Mouse (Mus musculus): ENCODE measurements at regions not wholly inside any gene's neighbourhood (a gene's known extent, or its start where the extent isn't known, plus 50 kb on each side); places are given as distances from the start of the nearest gene placed in this dataset.

DNA sequence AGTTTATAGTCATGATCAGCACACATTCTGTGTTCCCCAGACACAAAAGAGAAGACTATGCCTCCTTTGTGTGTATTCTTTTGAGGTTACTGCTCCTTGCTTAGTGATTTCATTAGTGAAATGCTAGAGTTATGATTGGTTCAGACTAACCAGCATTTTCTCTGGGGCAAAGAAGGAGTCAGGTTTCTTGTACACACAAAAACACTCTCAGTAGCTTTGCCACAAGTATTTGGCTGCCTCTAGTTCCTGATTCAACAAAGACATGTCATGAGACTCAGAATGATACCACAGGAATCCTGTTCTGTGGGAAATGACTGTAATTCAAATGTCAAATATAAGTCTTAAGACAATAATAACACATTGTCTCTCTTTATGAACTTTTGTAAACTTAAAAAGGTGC is 86.9 kb downstream of the Alx1 start:
- no peak overlapping the region for H3K4me2 ChIP-seq
- H3K27me3 ChIP-seq (replicated peaks): no peaks in the 10 kb centered on the region
- H3K36me3 ChIP-seq: no peaks in the 10 kb centered on the region
- no peaks in the 10 kb centered on the region for H3K9me3 ChIP-seq
- H3K4me3 ChIP-seq: no peak overlapping the region
- no peak overlapping the region for H3K27ac ChIP-seq (replicated peaks)
- H3K4me1 ChIP-seq: no peaks in the 10 kb centered on the region
- ATAC-seq (ENCODE audit: extremely low read depth, insufficient number of reproducible peaks, low FRiP score, low TSS enrichment): no peak
- no peak overlapping the region for H3K9ac ChIP-seq

- H3K4me2 ChIP-seq: no peak overlapping the region
- no peaks in the 10 kb centered on the region for H3K9me3 ChIP-seq
- no peaks in the 10 kb centered on the region for H3K27me3 ChIP-seq (replicated peaks)
- no peak for ATAC-seq (ENCODE audit: extremely low read depth, insufficient number of reproducible peaks, low FRiP score, low TSS enrichment)
- H3K36me3 ChIP-seq: no peaks in the 10 kb centered on the region
- no peak overlapping the region for H3K27ac ChIP-seq (replicated peaks)
- H3K4me3 ChIP-seq: no peak overlapping the region
- no peak overlapping the region for H3K9ac ChIP-seq
- H3K4me1 ChIP-seq: no peaks in the 10 kb centered on the region
Observed at GRCm38 (mm10) chr10:102940823-102941519, 89.0 kb downstream of the Alx1 start.

DNA sequence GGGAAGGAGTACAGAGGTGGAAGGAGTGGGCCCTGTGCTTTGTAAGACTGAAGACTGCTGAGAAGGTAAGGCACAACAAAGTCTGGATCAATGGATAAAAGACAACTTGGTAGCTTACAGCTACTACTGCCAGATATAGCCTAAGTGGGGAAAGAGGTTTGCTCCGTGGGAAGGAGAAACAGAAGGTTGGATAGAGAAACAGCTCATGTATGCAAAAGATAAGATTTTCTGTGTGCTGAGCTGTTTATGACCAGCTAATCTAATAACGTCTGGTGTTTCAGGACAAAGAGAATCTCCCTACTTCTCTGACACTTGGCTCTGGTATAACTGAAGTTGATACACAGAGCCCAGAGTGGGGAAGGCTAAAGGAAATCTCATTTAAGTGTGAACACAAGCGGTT is 98.6 kb downstream of the Alx1 start:
- H3K27me3 ChIP-seq (replicated peaks): no peaks in the 10 kb centered on the region
- no peak overlapping the region for H3K9ac ChIP-seq
- 24% methylated on average over 3 of the region's 3 CpGs for WGBS
- H3K36me3 ChIP-seq: no peaks in the 10 kb centered on the region
- no peak overlapping the region for H3K4me2 ChIP-seq
- no peak overlapping the region for H3K4me3 ChIP-seq
- no peak overlapping the region for H3K27ac ChIP-seq (replicated peaks)
- ATAC-seq (ENCODE audit: extremely low read depth, insufficient number of reproducible peaks, low FRiP score, low TSS enrichment): no peak
- H3K4me1 ChIP-seq: no peaks in the 10 kb centered on the region
- no peaks in the 10 kb centered on the region for H3K9me3 ChIP-seq

- no peak for ATAC-seq (ENCODE audit: extremely low read depth, insufficient number of reproducible peaks, low FRiP score, low TSS enrichment)
- 63% methylated on average over 1 of the region's 1 CpGs for WGBS
- Histone ChIP-seq H3K4me3 (no peak overlapping the region), H3K36me3 (no peaks in the 10 kb centered on the region), H3K4me1 (no peaks in the 10 kb centered on the region), H3K27ac (replicated peaks) (no peak overlapping the region), H3K9me3 (no peaks in the 10 kb centered on the region), H3K4me2 (no peak overlapping the region), H3K27me3 (replicated peaks) (no peaks in the 10 kb centered on the region), H3K9ac (no peak overlapping the region)
Observed at GRCm38 (mm10) chr10:102928651-102929050, 101.4 kb downstream of the Alx1 start.

DNA sequence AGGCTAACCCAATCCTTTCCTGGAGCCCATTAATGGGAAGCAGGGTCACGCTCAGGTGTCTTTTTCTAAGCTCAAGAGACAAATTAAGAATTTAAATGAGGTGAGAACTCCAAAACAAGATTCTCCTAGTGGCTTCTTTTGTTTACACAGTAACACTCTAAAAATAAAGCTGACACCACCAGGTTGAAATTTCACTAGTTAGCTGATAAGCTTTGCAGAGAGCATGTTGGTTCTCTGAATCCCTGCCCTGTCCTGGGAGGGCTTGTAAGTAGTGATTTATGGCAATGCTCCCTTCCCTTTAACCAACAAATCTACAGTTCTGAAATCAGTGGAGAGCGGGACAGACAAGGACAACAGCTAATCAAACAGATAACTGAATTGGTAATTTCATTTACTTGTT is 132.6 kb downstream of the Alx1 start:
- Histone ChIP-seq H3K27me3 (replicated peaks) (no peaks in the 10 kb centered on the region), H3K4me3 (no peak overlapping the region), H3K9me3 (no peaks in the 10 kb centered on the region), H3K36me3 (no peaks in the 10 kb centered on the region), H3K9ac (no peak overlapping the region), H3K4me2 (peak overlapping the region; percentile 36), H3K4me1 (0 out of 2 replicates have a peak, but pooled peaks cover 6% of the 10 kb centered on the region), H3K27ac (replicated peaks) (no peak overlapping the region)
- 4% methylated on average over 2 of the region's 2 CpGs for WGBS
- no peak for ATAC-seq (ENCODE audit: extremely low read depth, insufficient number of reproducible peaks, low FRiP score, low TSS enrichment)

GRCm38 (mm10) chr10:102895952-102896351 is 134.1 kb downstream of the Alx1 start:
- Histone ChIP-seq H3K36me3 (no peaks in the 10 kb centered on the region), H3K9me3 (no peaks in the 10 kb centered on the region), H3K4me2 (no peak overlapping the region), H3K4me3 (no peak overlapping the region), H3K4me1 (0 out of 2 replicates have a peak, but pooled peaks cover 6% of the 10 kb centered on the region), H3K9ac (no peak overlapping the region), H3K27ac (replicated peaks) (no peak overlapping the region), H3K27me3 (replicated peaks) (no peaks in the 10 kb centered on the region)
- WGBS: 20% methylated on average over 1 of the region's 1 CpGs
- ATAC-seq (ENCODE audit: extremely low read depth, insufficient number of reproducible peaks, low FRiP score, low TSS enrichment): no peak

DNA sequence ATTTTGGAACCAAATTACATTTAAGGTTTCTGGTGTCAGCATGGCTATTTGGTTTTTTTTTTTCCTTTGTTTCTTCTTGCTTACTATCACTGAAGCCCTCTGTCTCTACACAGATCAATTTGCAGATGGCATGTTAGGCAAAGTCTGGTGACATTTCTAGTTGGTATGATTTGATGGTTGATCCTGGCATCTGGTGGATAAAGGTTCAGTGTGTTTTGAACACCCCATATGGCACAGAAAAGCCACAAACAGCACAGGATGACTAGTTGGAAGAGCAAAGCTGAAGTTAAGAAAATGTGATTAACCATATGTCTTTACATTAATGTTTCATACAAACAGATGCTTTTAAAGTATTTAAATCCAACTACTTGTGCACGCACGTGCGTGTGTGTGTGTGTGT is 137.6 kb downstream of the Alx1 start:
- no peaks in the 10 kb centered on the region for H3K27me3 ChIP-seq (replicated peaks)
- ATAC-seq (ENCODE audit: extremely low read depth, insufficient number of reproducible peaks, low FRiP score, low TSS enrichment): no peak
- 0 out of 2 replicates have a peak, but pooled peaks cover 3% of the 10 kb centered on the region for H3K4me1 ChIP-seq
- H3K4me3 ChIP-seq: no peak overlapping the region
- H3K9ac ChIP-seq: no peak overlapping the region
- no peaks in the 10 kb centered on the region for H3K36me3 ChIP-seq
- no peaks in the 10 kb centered on the region for H3K9me3 ChIP-seq
- H3K27ac ChIP-seq (replicated peaks): no peak overlapping the region
- no peak overlapping the region for H3K4me2 ChIP-seq
- 76% methylated on average over 3 of the region's 3 CpGs for WGBS

GRCm38 (mm10) chr10:102889709-102890108 is 140.3 kb downstream of the Alx1 start:
- Histone ChIP-seq H3K9ac (no peak overlapping the region), H3K4me3 (no peak overlapping the region), H3K9me3 (no peaks in the 10 kb centered on the region), H3K27ac (replicated peaks) (no peak overlapping the region), H3K4me2 (no peak overlapping the region), H3K36me3 (no peaks in the 10 kb centered on the region), H3K27me3 (replicated peaks) (no peaks in the 10 kb centered on the region), H3K4me1 (no peaks in the 10 kb centered on the region)
- ATAC-seq (ENCODE audit: extremely low read depth, insufficient number of reproducible peaks, low FRiP score, low TSS enrichment): no peak
- 72% methylated on average over 3 of the region's 3 CpGs for WGBS

GRCm38 (mm10) chr10:102881824-102882438 is 148.1 kb downstream of the Alx1 start:
- WGBS: 64% methylated on average over 6 of the region's 6 CpGs
- Histone ChIP-seq H3K9me3 (no peaks in the 10 kb centered on the region), H3K27me3 (replicated peaks) (no peaks in the 10 kb centered on the region), H3K4me1 (no peaks in the 10 kb centered on the region), H3K27ac (replicated peaks) (no peak overlapping the region), H3K4me2 (no peak overlapping the region), H3K9ac (no peak overlapping the region), H3K36me3 (no peaks in the 10 kb centered on the region), H3K4me3 (no peak overlapping the region)
- no peak for ATAC-seq (ENCODE audit: extremely low read depth, insufficient number of reproducible peaks, low FRiP score, low TSS enrichment)

GRCm38 (mm10) chr10:102878010-102878409 is 152.0 kb downstream of the Alx1 start:
- WGBS: 32% methylated on average over 11 of the region's 11 CpGs
- Histone ChIP-seq H3K4me3 (0 out of 2 replicates have a peak overlapping the region, but pooled peaks have one; percentile 15), H3K27me3 (replicated peaks) (no peaks in the 10 kb centered on the region), H3K9me3 (no peaks in the 10 kb centered on the region), H3K27ac (replicated peaks) (no peak overlapping the region), H3K9ac (peak overlapping the region; percentile 57; the same call in 1 of the 2 replicates), H3K4me2 (peak overlapping the region; percentile 50), H3K36me3 (no peaks in the 10 kb centered on the region), H3K4me1 (no peaks in the 10 kb centered on the region)
- no peak for ATAC-seq (ENCODE audit: extremely low read depth, insufficient number of reproducible peaks, low FRiP score, low TSS enrichment)

- Histone ChIP-seq H3K9ac (no peak overlapping the region), H3K9me3 (no peaks in the 10 kb centered on the region), H3K4me1 (no peaks in the 10 kb centered on the region), H3K4me3 (no peak overlapping the region), H3K27me3 (replicated peaks) (no peaks in the 10 kb centered on the region), H3K27ac (replicated peaks) (no peak overlapping the region), H3K36me3 (no peaks in the 10 kb centered on the region), H3K4me2 (no peak overlapping the region)
- ATAC-seq (ENCODE audit: extremely low read depth, insufficient number of reproducible peaks, low FRiP score, low TSS enrichment): no peak
- 71% methylated on average over 3 of the region's 3 CpGs for WGBS
Observed at GRCm38 (mm10) chr10:102876946-102877345, 153.1 kb downstream of the Alx1 start.

GRCm38 (mm10) chr10:102866920-102867319 is 163.1 kb downstream of the Alx1 start:
- H3K36me3 ChIP-seq: no peaks in the 10 kb centered on the region
- H3K27me3 ChIP-seq (replicated peaks): no peaks in the 10 kb centered on the region
- no peak overlapping the region for H3K4me3 ChIP-seq
- H3K9ac ChIP-seq: no peak overlapping the region
- no peaks in the 10 kb centered on the region for H3K4me1 ChIP-seq
- H3K4me2 ChIP-seq: no peak overlapping the region
- ATAC-seq (ENCODE audit: extremely low read depth, insufficient number of reproducible peaks, low FRiP score, low TSS enrichment): no peak
- 16% methylated on average over 4 of the region's 4 CpGs for WGBS
- no peak overlapping the region for H3K27ac ChIP-seq (replicated peaks)
- H3K9me3 ChIP-seq: no peaks in the 10 kb centered on the region
